Mouse (Mus musculus): ENCODE results near the gene Bok. TPM values are rescaled to one million over a fixed set of nuclear protein-coding genes. Genes with fewer than 3 reads are reported as not detected.

Bok gene
- not detected for total RNA-seq (2023)

DNA sequence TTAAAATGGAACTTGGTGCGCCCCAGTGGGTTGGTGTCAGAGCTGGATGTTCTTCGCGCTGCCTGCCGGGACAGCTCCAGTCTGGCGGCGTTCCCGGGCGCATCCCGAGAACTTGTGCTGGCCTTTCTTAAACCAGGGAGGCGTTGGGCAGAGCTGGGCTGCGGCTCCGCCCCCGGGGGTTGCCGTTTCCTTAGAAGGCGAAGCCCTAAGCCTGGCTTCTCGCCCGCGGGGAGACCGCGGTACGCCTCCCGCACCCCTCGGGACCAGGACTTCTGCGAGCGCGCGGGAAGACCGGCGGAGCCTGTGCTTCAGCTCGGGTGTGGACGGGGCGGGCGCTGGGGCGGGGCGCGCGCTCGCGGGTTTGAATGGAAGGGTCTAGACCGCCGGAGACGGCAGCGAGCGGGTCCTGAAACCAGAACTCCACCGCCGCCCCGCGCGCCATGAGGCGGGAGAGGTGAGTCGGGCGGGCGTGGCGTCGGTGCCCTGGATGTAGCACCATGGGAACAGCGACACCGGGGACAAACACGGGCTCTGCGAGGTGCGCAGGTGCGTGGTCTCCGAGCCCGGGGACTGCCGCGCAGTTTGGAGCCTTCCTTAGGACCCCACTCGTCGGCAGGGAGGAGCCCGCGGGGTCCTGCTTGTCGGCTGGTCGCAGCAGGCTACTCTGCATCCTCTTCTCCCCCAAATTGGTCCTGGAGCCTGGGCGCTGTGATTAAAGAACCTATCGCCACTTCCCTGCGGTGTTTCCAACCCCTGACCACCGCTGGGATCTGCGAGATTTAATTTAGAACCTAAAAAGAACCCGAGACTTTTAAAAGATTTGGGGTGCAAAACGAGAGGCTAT lies at the start of gene Bok:
Gene Bok, plus strand, starts transcription at position 260 of the 844 bp plus-strand sequence.

DNA sequence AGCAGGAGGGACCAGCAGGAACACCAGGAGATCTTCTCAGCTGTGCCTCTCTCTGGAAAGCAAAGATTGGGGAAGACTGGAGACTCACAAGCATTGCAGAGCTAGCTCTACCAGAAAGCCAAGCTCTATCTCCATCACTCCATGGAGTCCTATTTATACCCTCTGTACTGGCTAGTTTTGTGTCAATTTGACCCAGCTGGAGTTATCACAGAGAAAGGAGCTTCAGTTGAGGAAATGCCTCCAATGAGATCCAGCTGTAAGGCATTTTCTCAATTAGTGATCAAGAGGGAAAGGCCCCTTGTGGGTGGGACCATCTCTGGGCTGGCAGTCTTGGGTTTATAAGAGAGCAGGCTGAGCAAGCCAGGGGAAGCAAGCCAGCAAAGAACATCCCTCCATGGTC lies 26.9 kb upstream of the Bok start, which contains the start of gene Stk25:
Gene Stk25, minus strand, starts transcription at position 101 of the 400 bp plus-strand sequence.

Other genes with a start within 250 kb of the Bok start
- gene Hdlbp, start 206.8 kb upstream of the Bok start, total RNA-seq (2023) = 104 TPM
- gene Farp2, start 173.6 kb upstream of the Bok start, total RNA-seq (2023) = 6.3 TPM
- 111 TPM for gene Stk25, start 27.0 kb upstream of the Bok start, total RNA-seq (2023)
- 89.9 TPM for gene Atg4b, start 65.8 kb downstream of the Bok start, total RNA-seq (2023)
- gene Thap4, start 69.2 kb downstream of the Bok start, total RNA-seq (2023) = 16.8 TPM
- gene Dtymk, start 116.3 kb downstream of the Bok start, total RNA-seq (2023) = 47.2 TPM
- gene Ing5, start 118.3 kb downstream of the Bok start, total RNA-seq (2023) = 46.6 TPM
- gene D2hgdh, start 139.2 kb downstream of the Bok start, total RNA-seq (2023) = 28.2 TPM
- not detected for gene Gal3st2, start 175.6 kb downstream of the Bok start, total RNA-seq (2023)
- 0.79 TPM for gene Gal3st2b, start 232.7 kb downstream of the Bok start, total RNA-seq (2023)